Mouse (Mus musculus) heart, adult 10 weeks (tissue): ENCODE results near the gene Fmr1. TPM values are rescaled to one million over a fixed set of nuclear protein-coding genes. Genes with fewer than 3 reads are reported as not detected.

ENCODE experiments used
- polyA plus RNA-seq: library from polyadenylated mRNA; stranded (reverse); fragments of 350-450 nt; fragmentation: Illumina TruSeq; extraction: RNeasy Lipid Tissue Mini Kit (QIAGEN cat#74804); gene quantifications from one replicate; pipeline ENCODE4 v1.2.3, GENCODE M21; 2014; ENCODE audit warnings: low read depth, low replicate concordance

The Fmr1 gene
- 15.9 TPM for polyA plus RNA-seq

GRCm38 (mm10) chrX:68678333-68678740, at the start of gene Fmr1:
Gene Fmr1 (plus strand): TSS chrX:68678541.

GRCm38 (mm10) chrX:68761606-68762005, 83.3 kb downstream of the Fmr1 start, which contains the start of gene Fmr1nb:
Gene Fmr1nb (plus strand): TSS chrX:68761839.

Other genes starting within 250 kb of the Fmr1 start
- 2.0 TPM for gene Fmr1nb, start 83.3 kb downstream of the Fmr1 start, polyA plus RNA-seq
- 0.84 TPM for gene Gm14698, start 142.6 kb downstream of the Fmr1 start, polyA plus RNA-seq
- not detected for gene Gm6812, start 214.5 kb downstream of the Fmr1 start, polyA plus RNA-seq